Mouse (Mus musculus) hindbrain, embryonic 10.5 days (tissue): ENCODE measurements around the gene Xrcc3. TPM values are rescaled to one million over a fixed set of nuclear protein-coding genes. Genes with fewer than 3 reads are reported as not detected.
A peak's percentile ranks its signal among the peaks of the same experiment; 100 is the strongest.

ENCODE experiments used
- DNase-seq: peaks from one replicate; pipeline ENCODE4 v3.0.0-alpha.2; 2017; ENCODE audit warnings: low spot score
- H3K27ac ChIP-seq: fragments of 300-500 bp; sonication (generic); 2 replicates; pipeline ENCODE4 v1.5.1; 2016; ENCODE audit warnings: mild to moderate bottlenecking, moderate library complexity
- H3K27me3 ChIP-seq: fragments of 300-500 bp; sonication (generic); 2 replicates; pipeline ENCODE4 v1.6.1; 2016; ENCODE audit warnings: mild to moderate bottlenecking; ENCODE audit not compliant: poor library complexity, insufficient read depth, severe bottlenecking
- H3K36me3 ChIP-seq: fragments of 300-500 bp; sonication (generic); 2 replicates; pipeline ENCODE4 v1.6.1; 2016; ENCODE audit warnings: mild to moderate bottlenecking, moderate library complexity
- H3K4me1 ChIP-seq: fragments of 300-500 bp; sonication (generic); replicated peaks from 2 replicates; pipeline ENCODE4 v1.6.1; 2016; ENCODE audit warnings: mild to moderate bottlenecking
- H3K4me3 ChIP-seq: fragments of 300-500 bp; sonication (generic); 2 replicates; pipeline ENCODE4 v1.5.1; 2016; ENCODE audit warnings: mild to moderate bottlenecking, moderate library complexity
- H3K9me3 ChIP-seq: fragments of 300-500 bp; sonication (generic); 2 replicates; pipeline ENCODE4 v1.6.1; 2016; ENCODE audit warnings: mild to moderate bottlenecking, moderate library complexity
- WGBS: fragments of 180-500 bp; shearing (Covaris S2); methylation state at CpG from one replicate; pipeline ENCODE4 v1.1.7; 2016; 5-methylcytosine and 5-hydroxymethylcytosine counted together
- polyA plus RNA-seq: library from polyadenylated mRNA; unstranded; fragments of >200 nt; fragmentation: Nextera tagmentation; extraction: Ambion mirVana; gene quantifications from 2 replicates; pipeline ENCODE4 v1.2.1, GENCODE M21; 2016

Gene Xrcc3
- 13.2 and 15.1 TPM in 2 replicates for polyA plus RNA-seq

- H3K9me3 ChIP-seq = no peaks in the 10 kb centered on the region
- peaks cover 69% of the 10 kb centered on the region for H3K4me1 ChIP-seq
- H3K36me3 ChIP-seq = peaks cover 42% of the 10 kb centered on the region
- H3K27me3 ChIP-seq = no peaks in the 10 kb centered on the region
- DNase-seq = peak; percentile 99
- under 1% methylated on average over 87 of the region's 87 CpGs for WGBS
- H3K27ac ChIP-seq = peak within 1 kb of the TSS; percentile 94
- peak within 1 kb of the TSS; percentile 83 for H3K4me3 ChIP-seq
These were observed at the start of gene Xrcc3, which contains the start of gene Zfyve21 for GRCm38 (mm10) chr12:111813766-111814617. Xrcc3 (minus strand) TSS chr12:111813873. Zfyve21 (plus strand) TSS chr12:111814170.

- H3K9me3 ChIP-seq = no peaks in the 10 kb centered on the region
- no peaks in the 10 kb centered on the region for H3K36me3 ChIP-seq
- H3K4me1 ChIP-seq = no peaks in the 10 kb centered on the region
- no peaks in the 10 kb centered on the region for H3K27me3 ChIP-seq
- WGBS = 98% methylated on average over 2 of the region's 2 CpGs
- H3K27ac ChIP-seq = no peak overlapping the region
- H3K4me3 ChIP-seq = no peak overlapping the region
- DNase-seq = no peak
These were observed 41.8 kb upstream of the Xrcc3 start for GRCm38 (mm10) chr12:111855448-111855847.

GRCm38 (mm10) chr12:111853546-111853945 is 39.9 kb upstream of the Xrcc3 start:
- Histone ChIP-seq H3K9me3 (0 out of 2 replicates have a peak, but pooled peaks cover 3% of the 10 kb centered on the region), H3K36me3 (no peaks in the 10 kb centered on the region), H3K4me3 (no peak overlapping the region), H3K4me1 (0 out of 2 replicates have a peak, but pooled peaks cover under 1% of the 10 kb centered on the region), H3K27ac (no peak overlapping the region), H3K27me3 (no peaks in the 10 kb centered on the region)
- whole genome bisulfite sequencing = 75% methylated on average over 4 of the region's 4 CpGs
- DNase-seq = no peak

- Histone ChIP-seq H3K36me3 (no peaks in the 10 kb centered on the region), H3K4me3 (no peak overlapping the region), H3K27me3 (no peaks in the 10 kb centered on the region), H3K4me1 (0 out of 2 replicates have a peak, but pooled peaks cover 3% of the 10 kb centered on the region), H3K27ac (no peak overlapping the region), H3K9me3 (0 out of 2 replicates have a peak, but pooled peaks cover 3% of the 10 kb centered on the region)
- no peak for DNase-seq
- WGBS = 71% methylated on average over 10 of the region's 10 CpGs
These were observed 39.4 kb upstream of the Xrcc3 start for GRCm38 (mm10) chr12:111853011-111853436.

- no peaks in the 10 kb centered on the region for H3K36me3 ChIP-seq
- 85% methylated on average over 5 of the region's 5 CpGs for WGBS
- no peaks in the 10 kb centered on the region for H3K27me3 ChIP-seq
- no peak overlapping the region for H3K27ac ChIP-seq
- H3K9me3 ChIP-seq = 0 out of 2 replicates have a peak, but pooled peaks cover 3% of the 10 kb centered on the region
- H3K4me3 ChIP-seq = no peak overlapping the region
- H3K4me1 ChIP-seq = 0 out of 2 replicates have a peak, but pooled peaks cover 3% of the 10 kb centered on the region
- DNase-seq = no peak
These were observed 38.1 kb upstream of the Xrcc3 start for GRCm38 (mm10) chr12:111851745-111852144.

- Histone ChIP-seq H3K27ac (no peak overlapping the region), H3K36me3 (no peaks in the 10 kb centered on the region), H3K27me3 (no peaks in the 10 kb centered on the region), H3K9me3 (0 out of 2 replicates have a peak, but pooled peaks cover 3% of the 10 kb centered on the region), H3K4me3 (no peak overlapping the region), H3K4me1 (0 out of 2 replicates have a peak, but pooled peaks cover 3% of the 10 kb centered on the region)
- WGBS = 65% methylated on average over 2 of the region's 2 CpGs
- DNase-seq = no peak
These were observed 37.6 kb upstream of the Xrcc3 start for GRCm38 (mm10) chr12:111851235-111851634.

GRCm38 (mm10) chr12:111848300-111848798 is 34.7 kb upstream of the Xrcc3 start:
- DNase-seq = no peak

GRCm38 (mm10) chr12:111846815-111847214 is 33.1 kb upstream of the Xrcc3 start:
- WGBS = 90% methylated on average over 10 of the region's 10 CpGs
- Histone ChIP-seq H3K36me3 (no peaks in the 10 kb centered on the region), H3K9me3 (0 out of 2 replicates have a peak, but pooled peaks cover 3% of the 10 kb centered on the region), H3K4me3 (no peak overlapping the region), H3K27ac (no peak overlapping the region), H3K27me3 (no peaks in the 10 kb centered on the region), H3K4me1 (peaks cover 3% of the 10 kb centered on the region; the same call in 1 of the 2 replicates)
- no peak for DNase-seq

More at GRCm38 (mm10) chr12:111848300-111848798, 34.7 kb upstream of the Xrcc3 start:
- H3K4me1 ChIP-seq = 0 out of 2 replicates have a peak, but pooled peaks cover 3% of the 10 kb centered on the region
- H3K27me3 ChIP-seq = no peaks in the 10 kb centered on the region
- no peaks in the 10 kb centered on the region for H3K36me3 ChIP-seq
- 0 out of 2 replicates have a peak, but pooled peaks cover 3% of the 10 kb centered on the region for H3K9me3 ChIP-seq
- no peak overlapping the region for H3K27ac ChIP-seq
- no peak overlapping the region for H3K4me3 ChIP-seq
- WGBS = 69% methylated on average over 9 of the region's 9 CpGs

GRCm38 (mm10) chr12:111845953-111846352 is 32.3 kb upstream of the Xrcc3 start:
- DNase-seq = no peak
- Histone ChIP-seq H3K27ac (no peak overlapping the region), H3K9me3 (0 out of 2 replicates have a peak, but pooled peaks cover 3% of the 10 kb centered on the region), H3K4me3 (no peak overlapping the region), H3K36me3 (no peaks in the 10 kb centered on the region), H3K4me1 (peaks cover 3% of the 10 kb centered on the region; the same call in 1 of the 2 replicates), H3K27me3 (no peaks in the 10 kb centered on the region)
- WGBS = 93% methylated on average over 4 of the region's 4 CpGs

- Histone ChIP-seq H3K4me3 (no peak overlapping the region), H3K4me1 (peaks cover 2% of the 10 kb centered on the region; the same call in 1 of the 2 replicates), H3K36me3 (no peaks in the 10 kb centered on the region), H3K9me3 (no peaks in the 10 kb centered on the region), H3K27ac (no peak overlapping the region), H3K27me3 (no peaks in the 10 kb centered on the region)
- 76% methylated on average over 2 of the region's 2 CpGs for WGBS
- DNase-seq = no peak
These were observed 29.8 kb upstream of the Xrcc3 start for GRCm38 (mm10) chr12:111843470-111843869.

GRCm38 (mm10) chr12:111842565-111843433 is 29.1 kb upstream of the Xrcc3 start:
- H3K36me3 ChIP-seq = no peaks in the 10 kb centered on the region
- H3K9me3 ChIP-seq = no peaks in the 10 kb centered on the region
- no peak overlapping the region for H3K4me3 ChIP-seq
- DNase-seq = no peak
- no peaks in the 10 kb centered on the region; the same call in 1 of the 2 replicates for H3K4me1 ChIP-seq
- no peak overlapping the region for H3K27ac ChIP-seq
- no peaks in the 10 kb centered on the region for H3K27me3 ChIP-seq
- WGBS = 86% methylated on average over 15 of the region's 15 CpGs

GRCm38 (mm10) chr12:111833457-111833856 is 19.8 kb upstream of the Xrcc3 start:
- no peak overlapping the region for H3K4me3 ChIP-seq
- H3K36me3 ChIP-seq = peaks cover 52% of the 10 kb centered on the region
- H3K27ac ChIP-seq = no peak overlapping the region
- DNase-seq = no peak
- no peaks in the 10 kb centered on the region for H3K27me3 ChIP-seq
- peaks cover 18% of the 10 kb centered on the region for H3K4me1 ChIP-seq
- H3K9me3 ChIP-seq = no peaks in the 10 kb centered on the region
- 89% methylated on average over 10 of the region's 10 CpGs for WGBS
